Mouse (Mus musculus) liver, adult (tissue): ENCODE data around the gene 1700022I11Rik.
A peak's percentile ranks its signal among the peaks of the same experiment; 100 is the strongest.

Experiments used
- GATA4 ChIP-seq: IDR thresholded peaks from 2 replicates; pipeline ENCODE4 v1.6.1; 2014; ENCODE audit warnings: mild to moderate bottlenecking, low read length; ENCODE audit not compliant: insufficient replicate concordance

Gene 1700022I11Rik

GRCm38 (mm10) chr4:43010161-43011038 lies 41.0 kb downstream of the 1700022I11Rik start, which contains the start of gene Fancg:
Gene Fancg, minus strand, starts transcription at chr4:43010506.
- no peak for TF ChIP-seq GATA4

DNA sequence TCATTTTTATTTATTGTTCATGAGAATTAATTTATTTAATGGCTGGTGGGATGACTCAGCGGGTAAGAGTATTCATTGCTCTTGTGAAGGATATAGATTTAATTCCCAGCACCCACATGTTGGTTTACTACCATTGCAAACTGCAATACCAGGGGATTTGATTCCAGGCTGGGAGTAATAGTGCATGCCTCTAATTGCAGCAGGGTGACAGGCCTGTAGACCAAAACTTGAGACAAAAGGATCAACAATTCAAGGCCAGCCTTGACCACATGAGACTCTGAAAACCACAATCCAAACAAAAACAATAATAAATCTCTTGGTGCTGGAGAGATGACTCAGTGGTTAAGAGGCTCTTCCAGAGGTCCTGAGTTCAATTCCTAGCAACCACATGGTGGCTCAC lies 42.7 kb downstream of the 1700022I11Rik start:
- TF ChIP-seq GATA4, result no peak

GRCm38 (mm10) chr4:43018156-43018555 lies 48.8 kb downstream of the 1700022I11Rik start:
- TF ChIP-seq GATA4, result no peak

DNA sequence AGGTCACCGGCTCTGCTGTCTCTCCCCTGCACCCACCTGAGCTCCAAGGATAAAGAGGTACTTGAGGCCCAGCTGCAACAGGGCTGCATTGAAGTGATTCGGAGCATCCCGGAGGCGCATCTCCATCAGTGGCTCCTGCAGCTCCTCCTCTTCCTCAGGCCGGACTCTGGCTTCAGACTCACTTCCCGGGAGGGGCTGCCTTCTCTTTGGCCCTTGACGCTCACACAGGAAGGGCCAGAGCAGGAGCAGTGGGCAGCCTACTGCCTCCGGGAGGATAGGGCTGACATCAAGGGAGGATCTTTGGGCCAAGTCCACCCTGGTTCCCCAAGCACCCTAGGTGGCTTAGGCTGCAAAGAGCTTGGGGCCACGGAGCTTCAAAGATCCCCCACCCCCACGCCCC lies 49.8 kb downstream of the 1700022I11Rik start:
- TF ChIP-seq GATA4, result no peak

- no peak for TF ChIP-seq GATA4
These were observed 50.4 kb downstream of the 1700022I11Rik start for GRCm38 (mm10) chr4:43019641-43020465.

- TF ChIP-seq GATA4, result no peak
These were observed 51.5 kb downstream of the 1700022I11Rik start for GRCm38 (mm10) chr4:43020876-43021275.

- no peak for TF ChIP-seq GATA4
These were observed 51.9 kb downstream of the 1700022I11Rik start for GRCm38 (mm10) chr4:43021341-43021740.

GRCm38 (mm10) chr4:43024673-43025072 lies 55.3 kb downstream of the 1700022I11Rik start:
- TF ChIP-seq GATA4, result no peak

DNA sequence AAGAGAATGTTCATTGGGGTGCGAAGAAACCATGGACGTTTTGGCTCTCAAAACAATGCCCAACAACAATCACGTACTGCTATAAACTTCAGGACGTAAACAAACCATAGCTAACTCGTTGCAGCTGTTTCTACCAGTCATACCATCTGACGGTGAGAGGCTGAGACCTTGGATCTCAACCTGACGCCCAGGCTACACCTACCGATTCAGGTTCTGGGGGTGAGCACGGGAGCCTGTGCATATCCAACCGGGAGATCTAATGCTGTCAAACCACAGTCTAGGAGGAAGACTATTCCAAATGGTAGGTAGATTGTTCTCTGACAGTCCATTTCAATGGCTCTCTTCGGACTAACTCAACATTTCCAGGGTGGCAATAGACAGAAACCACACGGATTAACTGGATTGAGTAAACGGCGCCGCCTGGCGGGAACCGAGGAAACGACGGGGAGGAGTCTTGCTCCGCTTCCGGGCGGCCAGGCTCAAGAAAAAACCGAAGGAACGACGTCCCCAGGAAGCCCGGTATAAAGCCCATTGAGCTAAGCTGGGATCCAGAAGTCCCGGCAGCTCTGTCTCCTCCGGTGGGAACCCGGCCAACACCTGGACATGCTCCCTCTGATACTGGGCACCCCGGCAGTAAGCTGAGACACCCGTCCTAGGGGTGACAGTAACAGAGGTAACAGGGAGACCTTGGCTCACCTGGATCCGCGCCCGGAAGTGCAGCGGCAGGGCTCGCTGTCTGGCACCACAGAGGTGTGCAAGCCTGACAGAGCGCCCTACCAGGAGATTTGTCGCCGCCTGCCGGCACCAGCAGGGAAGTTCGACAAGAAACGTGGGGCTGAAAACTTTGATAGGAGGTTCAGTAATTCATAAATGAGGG lies 55.9 kb downstream of the 1700022I11Rik start, which contains the start of gene Pigo:
Gene Pigo, minus strand, starts transcription at position 736 of the 877 bp plus-strand sequence.
- TF ChIP-seq GATA4, result peak; percentile 36; the same call in 1 of the 2 replicates

- TF ChIP-seq GATA4, result no peak
These were observed 59.7 kb downstream of the 1700022I11Rik start for GRCm38 (mm10) chr4:43029121-43029520.

GRCm38 (mm10) chr4:43029749-43030148 lies 60.3 kb downstream of the 1700022I11Rik start:
- TF ChIP-seq GATA4, result no peak

GRCm38 (mm10) chr4:43030352-43030751 lies 60.9 kb downstream of the 1700022I11Rik start:
- TF ChIP-seq GATA4, result no peak

- TF ChIP-seq GATA4, result no peak
These were observed 61.4 kb downstream of the 1700022I11Rik start for GRCm38 (mm10) chr4:43030780-43031230.

DNA sequence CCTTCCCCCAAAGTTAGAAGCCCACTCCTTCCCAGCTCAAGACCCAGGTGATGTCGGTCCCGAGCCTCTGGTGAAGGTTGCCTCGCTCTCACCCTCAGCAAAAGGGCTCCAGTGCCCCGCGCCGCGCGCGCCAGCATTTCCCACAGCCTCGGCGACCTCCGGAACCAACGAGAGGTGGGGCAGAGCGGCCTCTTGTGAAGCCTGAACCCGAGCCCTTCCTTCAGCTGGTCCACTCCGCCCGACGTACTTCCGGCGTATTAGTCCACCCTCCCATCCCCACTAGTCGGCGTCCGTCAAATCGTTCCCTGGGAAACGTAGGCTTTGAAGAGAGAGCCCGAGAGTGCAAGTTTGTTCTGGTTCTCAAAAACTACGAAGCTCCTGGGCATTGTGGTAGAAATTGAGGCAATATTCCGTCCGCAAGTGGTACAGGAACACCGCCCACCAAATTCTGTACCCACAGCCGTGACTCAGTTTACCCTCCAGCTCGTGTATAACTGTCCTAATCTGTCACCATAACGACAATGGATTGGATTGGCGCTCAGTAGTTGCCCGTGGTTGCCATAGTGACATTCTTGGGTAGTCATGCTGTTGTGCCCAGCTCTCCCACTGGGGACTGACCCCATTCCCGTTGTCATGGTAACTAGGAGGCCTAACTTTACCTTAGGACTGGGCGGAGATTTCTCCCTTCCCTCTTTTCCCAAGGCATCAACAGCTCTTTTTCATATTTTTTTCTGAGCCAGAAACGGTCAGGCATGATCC lies 62.0 kb downstream of the 1700022I11Rik start, which contains the start of gene Stoml2:
Gene Stoml2, minus strand, starts transcription at position 474 of the 759 bp plus-strand sequence.
- TF ChIP-seq GATA4, result peak; percentile 31; the same call in 1 of the 2 replicates

GRCm38 (mm10) chr4:43032501-43032900 lies 63.1 kb downstream of the 1700022I11Rik start:
- TF ChIP-seq GATA4, result no peak
